Mouse (Mus musculus): ENCODE data around the gene Pdzd8.

The Pdzd8 gene

DNA sequence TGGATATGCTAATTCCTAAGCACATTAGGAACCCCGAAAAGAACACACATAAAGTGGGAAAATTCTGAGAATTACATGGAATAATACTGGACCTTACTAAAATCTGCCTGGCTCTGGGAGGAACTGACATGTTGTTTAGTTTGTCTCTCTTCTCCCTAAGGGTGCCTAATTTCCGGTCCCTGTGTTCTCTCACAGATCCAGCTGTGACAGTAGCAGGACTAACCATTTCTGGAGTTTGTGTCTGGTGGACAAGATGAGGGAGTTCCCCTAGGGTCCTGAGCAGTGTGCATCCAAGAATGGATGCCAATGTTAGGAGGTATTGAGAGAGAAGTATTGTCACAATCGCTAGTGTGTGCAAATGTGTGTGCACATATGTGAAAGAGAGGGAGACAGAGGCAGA is 10.8 kb upstream of the Pdzd8 start:
- DNase-seq (ENCODE audit: extremely low spot score, low read depth, low spot score), result no peak

DNA sequence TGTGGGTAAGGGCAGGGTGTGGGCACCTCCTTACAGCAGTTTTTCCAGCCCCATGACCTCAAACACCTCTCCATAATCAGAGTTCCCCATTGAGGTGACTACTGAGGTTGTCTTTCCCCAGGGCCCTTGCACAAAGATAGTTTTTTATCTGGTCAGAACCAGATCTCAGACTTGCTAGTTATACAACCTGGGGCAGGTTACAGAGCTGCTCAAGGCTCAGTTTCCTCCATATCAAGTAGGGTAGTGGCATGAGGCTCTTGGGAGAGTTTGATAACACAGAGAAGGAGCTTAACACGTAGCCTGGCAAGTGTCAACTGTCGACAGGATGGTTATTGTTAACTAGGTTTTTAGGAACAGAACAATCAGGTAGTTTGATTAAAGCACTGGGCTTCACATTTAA is 9.3 kb upstream of the Pdzd8 start:
- no peak for DNase-seq (ENCODE audit: extremely low spot score, low read depth, low spot score)

DNA sequence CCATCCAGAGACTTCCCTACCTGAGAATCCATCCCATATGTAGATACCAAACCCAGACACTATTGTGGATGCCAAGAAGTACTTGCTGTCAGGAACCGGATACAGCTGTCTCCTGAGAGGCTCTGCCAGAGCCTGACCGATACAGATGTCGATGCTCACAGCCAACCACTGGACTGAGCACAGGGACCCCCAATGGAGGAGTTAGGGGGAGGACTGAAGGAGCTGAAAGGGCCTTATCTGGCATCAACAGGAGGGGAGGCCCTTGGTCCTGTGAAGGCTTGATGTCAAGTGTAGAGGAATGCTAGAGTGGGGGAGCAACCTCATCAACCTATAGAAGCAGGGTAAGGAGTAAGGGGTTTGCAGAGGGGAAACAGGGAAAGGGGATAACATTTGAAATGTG is 7.2 kb upstream of the Pdzd8 start:
- DNase-seq (ENCODE audit: extremely low spot score, low read depth, low spot score), result no peak

DNA sequence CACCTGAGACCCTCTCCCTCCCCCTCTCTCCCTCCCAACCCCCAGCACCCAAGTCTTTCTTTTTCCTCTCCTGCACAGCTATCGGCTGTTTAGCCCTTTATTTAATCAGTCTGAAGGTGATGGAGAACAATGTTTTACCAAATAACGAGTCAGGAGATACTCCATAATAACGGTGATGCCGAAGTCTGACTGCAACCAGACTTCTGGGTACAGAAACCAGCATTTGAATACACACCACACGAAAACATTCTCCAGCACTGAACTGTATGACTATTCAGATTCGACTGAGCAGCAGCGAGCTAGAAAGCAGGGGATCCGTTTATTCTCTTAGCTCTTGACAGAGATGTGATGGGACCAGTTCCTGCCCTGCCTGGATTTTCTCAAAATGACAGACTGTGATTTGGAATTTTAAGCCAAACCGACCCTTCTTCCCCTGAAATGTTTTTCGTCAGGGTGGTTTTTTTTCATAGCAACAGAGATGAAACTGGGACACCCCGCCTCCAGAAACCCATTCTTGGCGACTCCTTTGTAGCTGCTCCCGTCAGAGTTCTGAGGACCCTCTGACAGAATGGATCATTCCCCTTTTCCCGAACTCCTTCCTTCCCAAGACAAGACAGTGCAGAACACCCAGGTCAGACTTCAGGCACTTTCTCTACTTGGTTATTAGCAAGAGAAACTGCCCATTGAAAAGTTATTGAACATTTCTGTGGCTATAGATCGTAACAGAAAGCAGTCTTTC is 5.7 kb upstream of the Pdzd8 start:
- no peak for DNase-seq (ENCODE audit: extremely low spot score, low read depth, low spot score)

DNA sequence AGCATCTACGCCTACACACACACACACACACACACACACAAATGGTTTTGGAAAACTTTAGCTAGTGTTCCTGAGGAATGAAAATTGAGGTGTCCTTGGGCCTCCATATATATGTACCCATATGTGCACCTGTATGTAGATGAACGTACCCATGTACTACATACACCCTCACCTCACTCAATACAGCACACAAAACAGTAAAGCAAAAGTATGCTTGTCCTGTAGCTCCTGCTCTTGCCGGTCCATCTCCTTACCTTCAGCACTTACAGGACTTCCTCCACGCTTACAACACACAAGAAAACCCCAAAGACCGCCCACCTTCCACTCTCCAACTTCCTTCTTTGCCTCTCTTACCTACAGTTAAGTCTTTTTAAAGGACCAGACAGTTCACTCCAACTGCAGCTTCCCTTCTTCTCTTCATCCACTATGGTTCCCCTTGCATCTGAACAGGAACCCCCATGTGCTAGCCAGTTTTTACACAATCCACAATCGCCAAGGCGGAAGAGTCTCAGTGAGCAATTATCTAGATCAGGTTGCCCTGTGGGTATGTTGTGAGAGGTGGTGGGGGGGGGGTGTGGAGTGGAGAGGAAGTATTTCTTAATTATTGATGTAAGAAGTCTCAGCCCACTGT is 4.8 kb upstream of the Pdzd8 start:
- DNase-seq (ENCODE audit: extremely low spot score, low read depth, low spot score), result no peak

DNA sequence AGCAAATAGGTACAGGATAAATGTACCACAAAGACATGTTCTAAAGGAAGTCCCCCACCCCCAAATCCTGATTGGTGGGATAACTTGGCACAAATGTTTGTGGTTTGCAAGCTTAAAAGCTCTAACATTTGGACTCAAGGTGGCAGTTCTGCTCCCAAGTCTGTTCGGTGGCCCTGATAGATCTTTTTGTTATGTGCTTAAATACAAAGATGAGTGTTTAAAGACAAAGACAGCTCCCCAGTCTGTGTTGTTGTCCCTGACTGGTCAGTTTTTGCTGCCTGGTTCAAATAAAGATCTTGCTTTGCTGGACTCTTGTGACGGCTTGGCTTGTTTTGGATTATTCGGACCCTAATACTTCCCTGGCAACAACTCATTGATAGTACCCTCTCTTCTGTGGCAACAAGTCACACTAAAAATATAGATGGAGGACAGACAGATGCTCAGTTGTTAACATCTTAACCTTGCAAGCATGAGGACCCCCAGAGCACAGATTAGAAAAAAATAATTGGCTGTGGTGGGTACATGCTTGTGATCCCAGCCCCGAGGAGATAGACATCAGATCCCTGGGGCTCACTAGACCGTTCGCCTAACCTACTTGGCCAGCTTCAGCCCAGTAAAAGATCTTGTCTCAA is 3.9 kb upstream of the Pdzd8 start:
- no peak for DNase-seq (ENCODE audit: extremely low spot score, low read depth, low spot score)

DNA sequence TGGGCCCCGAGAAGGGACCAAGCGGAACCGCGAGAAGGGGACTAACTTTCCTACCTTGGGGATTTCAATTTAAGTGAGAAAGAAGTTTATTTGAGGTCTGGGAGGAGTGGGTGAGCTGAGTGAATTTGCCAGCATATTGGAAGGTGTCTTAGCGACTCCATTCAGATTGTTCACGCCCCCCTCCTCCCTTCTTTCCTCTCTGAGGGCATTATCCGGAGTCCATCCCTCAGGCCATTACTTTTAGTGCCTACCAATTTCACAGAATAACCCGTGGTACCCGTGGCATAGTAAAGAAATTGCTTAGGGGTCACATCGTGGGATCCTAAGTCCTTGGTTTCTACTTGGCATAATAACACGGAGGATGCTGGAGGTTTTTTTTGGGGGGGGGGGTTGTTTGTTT is 745 bp upstream of the Pdzd8 start:
- no peak for DNase-seq (ENCODE audit: extremely low spot score, low read depth, low spot score)

DNA sequence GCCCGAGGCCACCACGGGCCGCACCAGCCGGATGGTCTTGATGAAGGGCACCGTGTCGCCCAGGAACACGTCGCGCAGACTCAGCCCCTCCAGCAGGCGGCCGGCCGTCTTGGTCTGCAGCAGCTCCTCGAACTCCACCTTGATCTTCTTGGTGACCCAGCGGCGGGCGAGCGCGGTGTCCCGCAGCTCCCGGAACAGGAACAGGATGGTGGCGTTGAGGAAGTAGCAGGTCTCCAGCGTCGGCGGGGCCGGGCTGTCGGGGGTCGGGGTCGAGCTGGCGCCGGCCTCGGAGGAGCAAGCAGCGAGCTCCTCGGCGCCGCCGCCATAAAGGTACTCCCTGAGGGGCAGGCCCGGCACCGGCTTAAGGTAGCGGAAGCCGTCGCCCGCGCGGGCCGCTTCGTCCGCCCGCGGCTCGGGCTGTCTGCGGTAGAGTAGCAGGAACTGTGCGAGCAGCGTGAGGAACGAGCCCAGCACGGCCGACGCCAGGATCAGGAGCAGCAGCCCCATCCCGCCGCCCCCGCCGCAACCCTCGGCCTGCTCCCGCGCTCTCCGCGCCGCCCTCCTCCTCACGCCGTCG is 411 bp downstream of the Pdzd8 start:
- DNase-seq (ENCODE audit: extremely low spot score, low read depth, low spot score), result no peak

DNA sequence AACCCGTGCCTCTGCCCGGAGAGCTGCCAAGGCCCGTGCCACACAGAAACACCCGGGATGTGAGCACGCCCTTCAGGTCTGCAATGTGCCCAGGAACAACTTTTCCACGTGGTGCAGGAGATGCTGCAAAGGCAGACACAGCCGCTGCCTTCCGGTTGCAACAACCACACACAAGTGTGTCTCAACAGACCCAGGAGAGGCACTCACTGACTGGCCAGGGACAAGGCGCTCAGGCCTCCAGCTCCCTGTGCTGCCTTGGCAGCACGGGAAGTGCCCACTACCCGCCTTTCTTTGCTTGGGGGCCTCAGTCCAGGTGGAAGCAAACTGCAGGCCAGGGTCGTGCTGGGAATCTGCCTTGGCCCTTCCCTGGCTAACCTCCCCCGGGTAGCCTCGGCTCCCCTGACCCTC is 1.3 kb downstream of the Pdzd8 start:
- DNase-seq (ENCODE audit: extremely low spot score, low read depth, low spot score), result no peak

DNA sequence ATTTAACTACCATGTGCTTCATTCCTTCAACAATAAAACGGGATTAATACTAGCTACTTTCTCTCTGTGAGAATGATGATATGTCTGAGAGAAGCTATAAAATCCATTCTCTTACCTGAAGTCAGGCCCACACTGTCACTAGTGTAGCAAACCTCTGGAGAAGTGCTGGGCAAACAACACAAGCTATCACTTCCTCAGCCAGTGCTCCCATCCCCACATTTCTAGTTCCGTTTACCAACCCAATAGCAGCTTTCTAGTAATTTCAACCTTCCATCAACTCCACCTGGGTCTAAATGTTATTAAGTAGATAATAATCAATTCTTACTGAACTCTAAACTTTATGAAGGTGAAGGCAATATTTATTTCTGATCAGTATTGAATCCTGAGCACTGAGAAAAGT is 2.6 kb downstream of the Pdzd8 start:
- DNase-seq (ENCODE audit: extremely low spot score, low read depth, low spot score), result no peak

DNA sequence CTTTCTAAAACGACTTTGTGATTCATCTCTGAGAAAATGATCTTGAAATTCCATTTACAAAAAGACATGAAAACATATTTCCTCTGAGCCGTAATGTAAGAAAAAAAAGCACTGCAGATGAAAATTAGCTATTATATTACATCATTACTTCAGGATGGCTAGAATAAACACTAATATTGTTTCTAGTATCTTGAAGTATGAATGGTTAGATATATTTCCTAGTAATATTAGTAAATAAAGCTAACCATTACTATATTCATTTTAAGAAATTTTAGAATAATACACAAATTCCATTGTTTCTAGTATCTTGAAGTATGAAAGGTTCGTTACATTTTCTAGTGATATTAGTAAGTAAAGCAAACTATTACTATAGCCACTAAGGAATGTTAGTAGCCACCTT is 5.7 kb downstream of the Pdzd8 start:
- DNase-seq (ENCODE audit: extremely low spot score, low read depth, low spot score), result no peak

DNA sequence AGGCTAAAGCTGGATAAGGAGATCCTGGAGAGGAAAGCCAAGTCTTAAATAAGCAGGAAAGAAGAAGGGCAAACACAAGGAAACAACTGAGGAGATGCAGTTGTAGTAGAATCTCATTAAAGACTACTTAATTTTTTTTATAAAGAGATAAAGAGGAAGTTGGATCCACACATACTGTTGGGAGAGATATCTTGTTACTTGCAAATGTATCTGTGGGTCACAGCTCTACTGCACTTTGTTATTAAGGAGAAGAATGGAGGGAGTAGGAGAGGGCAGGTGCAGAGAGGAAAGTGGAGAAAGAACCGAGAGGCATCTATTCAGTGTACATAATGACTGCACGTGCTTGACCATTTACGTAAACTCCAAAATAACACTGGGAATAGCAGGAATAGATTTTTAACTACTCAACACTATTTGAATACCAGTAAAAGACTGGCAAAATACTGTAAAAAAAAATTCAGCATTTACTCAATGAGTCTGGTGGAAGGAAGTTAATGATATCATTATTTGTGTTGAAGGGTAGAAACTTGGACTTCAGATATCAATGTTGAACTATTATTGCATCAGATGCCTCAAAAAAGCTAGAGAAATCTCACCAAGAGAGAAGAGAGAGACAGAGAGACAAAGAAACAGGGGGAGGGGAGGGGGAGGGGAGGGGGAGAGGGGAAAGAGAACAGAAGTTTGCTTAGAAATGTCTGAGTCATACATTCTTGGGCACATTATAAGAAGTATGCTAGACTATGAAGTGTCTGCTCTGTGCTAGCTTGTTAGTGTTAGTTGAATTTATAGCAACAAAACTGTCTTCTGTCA is 7.5 kb downstream of the Pdzd8 start:
- DNase-seq (ENCODE audit: extremely low spot score, low read depth, low spot score), result no peak

DNA sequence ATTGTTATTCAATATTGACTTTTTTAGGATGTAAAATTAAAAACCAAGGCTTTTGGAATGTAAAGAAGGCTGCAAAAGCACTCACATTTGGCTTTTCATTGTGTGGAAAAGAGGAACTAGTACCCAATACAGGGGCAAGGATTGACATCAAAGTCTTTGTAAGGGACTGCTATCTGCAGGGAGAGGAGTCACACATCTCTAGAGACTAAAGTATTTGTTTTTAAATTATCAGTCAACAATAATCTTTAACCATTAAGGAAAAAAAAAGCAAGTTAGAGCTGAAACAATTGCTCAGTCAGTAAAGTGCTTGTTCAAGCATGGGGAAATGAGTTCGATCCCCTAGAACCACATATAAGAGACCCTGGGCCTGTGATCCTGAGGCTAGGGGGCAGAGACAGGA is 8.9 kb downstream of the Pdzd8 start:
- DNase-seq (ENCODE audit: extremely low spot score, low read depth, low spot score), result no peak

DNA sequence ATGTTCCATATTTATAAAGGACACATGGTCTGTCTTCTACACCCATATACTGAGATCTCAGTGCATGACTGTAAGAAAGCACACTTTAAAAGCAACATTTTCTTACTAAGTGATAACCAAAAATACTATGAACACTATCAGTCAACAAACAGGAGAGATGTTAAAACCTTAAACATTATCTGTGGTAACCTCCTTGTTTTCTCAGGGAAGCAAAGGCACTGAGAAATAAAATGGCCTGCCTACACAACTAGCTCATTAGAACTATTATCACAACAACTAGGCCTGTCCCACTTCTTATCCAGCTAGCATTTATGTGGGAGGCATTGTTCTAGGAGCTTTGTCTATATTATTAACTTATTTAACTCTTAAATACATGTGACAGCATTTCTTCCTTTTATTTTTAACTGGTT is 14.8 kb downstream of the Pdzd8 start:
- DNase-seq (ENCODE audit: extremely low spot score, low read depth, low spot score), result no peak

DNA sequence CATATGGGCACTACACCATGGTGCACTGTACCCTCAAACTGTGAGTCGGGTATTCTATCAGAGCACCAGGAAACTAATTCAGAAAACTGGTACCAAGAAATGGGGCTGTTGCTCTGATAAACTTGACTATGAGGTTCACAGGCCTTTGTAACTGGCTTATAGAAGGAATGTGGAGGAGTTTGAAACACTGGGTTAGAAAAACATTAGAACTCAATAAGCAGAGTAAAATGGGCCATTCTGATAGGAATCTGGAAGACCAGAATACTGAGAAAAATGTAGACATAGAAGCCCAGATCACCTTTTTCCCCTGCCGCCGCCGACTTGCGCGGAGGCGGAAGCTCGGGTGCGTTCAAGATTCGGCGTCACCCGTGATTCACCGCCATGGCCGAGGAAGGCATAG is 23.6 kb downstream of the Pdzd8 start, which contains the start of gene Rps12-ps3:
TSS of gene Rps12-ps3 (plus strand) at position 301 of the 400 bp plus-strand sequence.
- DNase-seq (ENCODE audit: extremely low spot score, low read depth, low spot score), result no peak

DNA sequence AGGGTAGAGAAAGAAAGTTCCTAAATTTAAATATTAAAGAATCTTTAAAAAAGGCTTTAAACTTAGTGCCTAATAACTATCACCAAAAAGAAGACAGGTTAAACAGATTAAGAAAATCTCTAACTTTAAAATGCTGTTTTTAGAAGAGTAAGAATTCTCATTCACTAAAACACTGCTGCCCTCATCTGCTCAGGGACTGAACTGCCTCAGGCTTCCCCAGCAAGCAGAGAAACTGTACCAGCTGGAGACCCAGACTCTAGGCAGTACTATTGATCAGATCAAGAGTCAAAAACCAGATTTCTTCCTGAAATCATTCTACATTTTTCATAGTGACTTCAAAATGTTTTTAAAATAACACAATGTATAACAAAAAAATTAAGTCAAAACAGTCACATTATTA is 29.0 kb downstream of the Pdzd8 start:
- DNase-seq (ENCODE audit: extremely low spot score, low read depth, low spot score), result no peak

DNA sequence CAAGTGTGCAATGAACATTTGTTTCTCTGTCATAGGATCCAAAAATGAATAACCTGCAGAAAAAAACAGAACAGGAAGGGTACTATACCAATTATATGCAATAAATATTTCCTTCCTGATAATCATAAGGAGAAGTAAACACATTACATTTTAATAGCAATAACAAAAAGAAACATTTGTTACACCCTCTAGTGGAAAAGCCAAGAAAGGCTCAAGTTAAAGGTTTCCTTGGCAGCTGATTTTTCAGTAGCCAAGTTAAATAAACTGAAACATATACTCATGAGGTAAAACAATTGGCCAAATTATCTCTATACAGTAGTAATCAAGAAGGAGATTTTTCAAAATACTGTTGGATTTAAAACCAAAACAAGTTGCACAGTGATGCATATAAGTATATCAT is 30.3 kb downstream of the Pdzd8 start:
- no peak for DNase-seq (ENCODE audit: extremely low spot score, low read depth, low spot score)

DNA sequence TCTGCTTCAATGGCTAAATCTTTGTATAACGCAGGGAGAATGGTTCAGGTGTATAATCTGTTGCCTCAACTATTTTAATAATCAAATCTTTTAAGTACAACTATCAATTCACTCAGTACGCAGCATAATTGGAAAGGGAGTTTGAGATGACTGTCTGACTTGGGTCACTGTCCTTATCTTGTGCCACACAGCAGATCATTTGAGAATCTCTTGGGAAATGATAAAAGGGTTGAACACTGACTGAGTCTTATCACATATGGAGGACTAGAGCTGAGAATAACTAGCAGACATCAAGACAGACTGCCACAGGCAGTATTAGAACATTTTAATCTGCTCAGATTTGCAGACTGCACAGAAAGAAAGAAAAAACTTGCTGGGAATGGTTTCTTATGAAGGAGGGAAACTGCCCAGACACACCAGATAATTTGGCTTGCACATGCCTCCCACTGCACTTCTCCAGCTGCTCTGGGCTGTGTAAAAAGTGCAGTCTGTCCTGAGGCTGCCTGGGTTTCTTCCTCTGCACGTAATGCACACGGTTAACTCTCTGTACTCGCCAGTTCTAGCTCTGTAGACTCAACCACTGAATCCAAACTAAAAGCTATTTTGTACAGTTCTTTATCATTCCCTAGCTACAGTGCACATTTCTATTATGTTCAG is 53.3 kb downstream of the Pdzd8 start:
- DNase-seq (ENCODE audit: extremely low spot score, low read depth, low spot score), result no peak

DNA sequence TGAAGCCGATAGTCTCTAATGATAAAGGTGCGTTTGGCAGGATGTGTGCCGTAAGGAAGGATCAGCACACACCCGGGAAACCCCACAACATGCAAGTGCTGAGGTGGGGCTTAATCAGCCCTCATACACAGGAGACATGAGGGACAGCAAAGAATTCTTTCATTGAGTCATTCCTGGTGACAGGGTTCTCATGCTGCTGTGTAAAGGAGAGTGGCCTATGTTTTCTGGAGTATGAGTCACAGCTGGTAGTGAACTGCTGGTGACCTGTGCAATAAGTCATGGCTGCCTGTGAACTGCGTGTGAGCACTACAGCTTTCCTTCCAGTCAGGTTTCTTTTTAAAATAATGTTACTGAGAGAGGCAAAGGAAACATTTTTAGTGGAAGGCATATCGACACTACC is 55.8 kb downstream of the Pdzd8 start:
- no peak for DNase-seq (ENCODE audit: extremely low spot score, low read depth, low spot score)

DNA sequence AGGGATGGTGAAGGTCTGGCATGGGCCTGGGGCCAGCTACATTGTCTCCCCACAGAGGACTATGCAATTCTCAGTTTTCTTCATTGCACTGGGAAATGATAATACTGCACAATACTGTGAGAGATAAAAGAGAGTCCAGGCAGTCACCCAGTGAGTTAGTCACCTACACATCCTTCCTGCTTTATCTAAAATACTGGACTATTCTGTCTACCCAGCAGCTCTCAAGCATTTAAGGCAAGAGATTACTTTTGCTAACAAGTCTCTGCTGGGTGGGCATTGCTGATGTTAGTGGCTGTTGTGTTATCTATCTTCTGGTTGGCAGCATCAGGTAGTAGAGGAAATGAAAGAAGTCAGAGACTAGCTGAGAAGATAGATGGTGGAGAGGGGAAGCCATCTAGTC is 56.5 kb downstream of the Pdzd8 start:
- no peak for DNase-seq (ENCODE audit: extremely low spot score, low read depth, low spot score)

DNA sequence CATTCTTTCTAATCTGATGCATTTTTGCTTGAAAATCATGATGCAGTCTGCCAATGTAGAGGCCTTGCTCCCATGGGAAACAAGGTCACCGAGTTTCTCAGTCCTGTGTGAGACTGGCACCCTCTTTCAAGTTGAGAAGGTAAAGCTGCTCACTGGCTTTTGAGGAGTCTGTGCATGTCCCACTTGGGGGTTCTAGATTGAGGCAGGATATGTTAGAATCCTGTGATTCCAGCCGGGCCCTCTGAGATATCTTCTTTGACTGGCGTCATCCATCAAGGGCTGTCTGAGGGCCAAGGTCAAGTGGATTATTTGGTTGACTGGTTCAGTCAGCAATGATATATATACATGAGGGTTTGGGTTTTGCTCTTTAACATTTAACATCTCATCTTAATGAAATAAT is 63.6 kb downstream of the Pdzd8 start:
- DNase-seq (ENCODE audit: extremely low spot score, low read depth, low spot score), result no peak

All from hindlimb bud, embryonic 11.5 days (tissue).